Comparison of ENCODE assay signal across 9 mouse cellular contexts in the genomic region with DNA sequence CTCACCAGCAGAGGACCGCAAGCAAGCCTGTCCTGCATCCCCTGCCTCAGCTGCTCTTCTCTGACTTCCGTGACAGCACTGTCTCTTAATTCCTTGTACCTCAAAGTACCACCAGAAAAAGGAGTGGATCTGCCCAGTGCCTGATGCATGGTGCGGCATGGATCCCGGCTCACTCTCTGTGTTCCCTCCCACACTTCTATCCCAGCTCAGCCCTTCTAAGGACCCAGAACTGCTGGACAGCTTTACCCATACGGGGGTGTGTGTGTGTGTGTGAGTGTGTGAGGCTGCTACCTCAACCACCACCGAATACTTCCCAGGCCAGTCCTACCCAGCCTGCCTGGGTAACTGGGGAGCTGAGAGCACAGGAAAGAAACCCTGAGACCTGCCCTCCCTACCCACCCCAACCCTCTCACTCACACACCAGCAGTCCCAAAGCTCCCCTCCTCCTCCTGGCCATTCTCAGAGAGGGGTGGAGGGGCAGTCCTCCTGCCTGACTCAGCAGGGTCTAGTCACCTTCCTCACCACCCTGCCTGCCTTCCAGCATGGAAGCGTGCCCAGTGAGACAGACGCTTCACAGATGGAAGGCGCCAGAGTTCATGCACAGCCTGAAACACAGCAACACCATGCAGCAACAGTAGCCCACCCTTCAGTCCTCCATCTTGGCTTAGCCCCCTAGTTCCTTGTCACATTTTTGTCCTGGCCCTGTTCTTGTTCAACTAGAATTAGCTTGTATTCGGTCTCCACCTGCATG. TPM values are rescaled to one million over a fixed set of nuclear protein-coding genes. Genes with fewer than 3 reads are reported as not detected.
A peak's percentile ranks its signal among the peaks of the same experiment; 100 is the strongest.
DNase-seq lines count a peak whose midpoint lies in the region; ATAC-seq and TF ChIP-seq lines count a peak whose summit lies in the region.
"Had no signal": no experiment of that assay in that cellular context is flagged by ENCODE, and none has a peak within 500 bp of the region (broad histone marks: within the 10 kb centered on the region; RNA-seq: fewer than 3 reads in every experiment).

No protein-coding gene starts in this region.

- no peaks in the 10 kb centered on the region for H3K9me3 ChIP-seq in intestine, postnatal 0 days (ENCODE audit: control insufficient read depth)
- H3K9me3 ChIP-seq: heart, embryonic 12.5 days had no signal

- no peak overlapping the region for H3K4me2 ChIP-seq in intestine, postnatal 0 days (replicated peaks; ENCODE audit: low read depth)
- H3K4me2 ChIP-seq: heart, embryonic 12.5 days had no signal

- no peaks in the 10 kb centered on the region for H3K27me3 ChIP-seq in cerebellum, adult 2 months (ENCODE audit: control insufficient read depth, insufficient read depth, low read length)
- no peaks in the 10 kb centered on the region for H3K27me3 ChIP-seq in intestine, postnatal 0 days (replicated peaks; ENCODE audit: control insufficient read depth, insufficient read depth, low read length)
- H3K27me3 ChIP-seq: heart, embryonic 12.5 days had no signal

- no peak for TF ChIP-seq CTCF in cerebellum, adult 2 months (IDR thresholded peaks at IDR 0.05; ENCODE audit: borderline replicate concordance, insufficient read depth, low read depth, low read length)
- no peak for TF ChIP-seq CTCF in intestine, postnatal 0 days (IDR thresholded peaks at IDR 0.05; ENCODE audit: low read depth)

- no peak overlapping the region for H3K27ac ChIP-seq in cerebellum, adult 2 months (ENCODE audit: insufficient read depth, low read length)
- peak overlapping the region; percentile 28; the same call in 1 of the 2 replicates for H3K27ac ChIP-seq in intestine, postnatal 0 days (ENCODE audit: low read depth, low read length)

- H3K4me3 ChIP-seq in cerebellum, adult 2 months (replicated peaks; ENCODE audit: insufficient read depth, low read depth, low read length) = no peak overlapping the region
- H3K4me3 ChIP-seq in intestine, postnatal 0 days (ENCODE audit: low read depth, low read length) = no peak overlapping the region
- H3K4me3 ChIP-seq: heart, embryonic 12.5 days had no signal

- TF ChIP-seq POLR2A in cerebellum, adult 2 months (IDR thresholded peaks at IDR 0.05; ENCODE audit: borderline replicate concordance, insufficient read depth, low read length) = no peak

- WGBS in cerebellum, adult 2 months = 55% methylated on average over 10 of the region's 10 CpGs
- 91% methylated on average over 10 of the region's 10 CpGs for WGBS in intestine, postnatal 0 days

- peaks cover 36% of the 10 kb centered on the region for H3K36me3 ChIP-seq in intestine, postnatal 0 days (ENCODE audit: control insufficient read depth, insufficient read depth)

- ATAC-seq in intestine, postnatal 0 days = no peak

- H3K9ac ChIP-seq in intestine, postnatal 0 days (ENCODE audit: low read depth, low read length) = no peak overlapping the region
- H3K9ac ChIP-seq: heart, embryonic 12.5 days had no signal

- H3K4me1 ChIP-seq in cerebellum, adult 2 months (ENCODE audit: control insufficient read depth, insufficient read depth, low read length) = peaks cover 5% of the 10 kb centered on the region
- no peaks in the 10 kb centered on the region for H3K4me1 ChIP-seq in intestine, postnatal 0 days (replicated peaks; ENCODE audit: control insufficient read depth, insufficient read depth, low read length)

- DNase-seq in cerebellum, adult 2 months = peak; percentile 44 to 55
- DNase-seq in cerebellum, adult 9-10 months = no peak
- peak; percentile 46 to 59 for DNase-seq in kidney, adult 8-10 months
- no peak for DNase-seq in kidney, postnatal 14 days
- peak; percentile 51 to 60 for DNase-seq in adrenal gland, postnatal 36 days
- no peak for DNase-seq in spleen, postnatal 14 days (ENCODE audit: low spot score in 2 of 2)
- DNase-seq in lung, adult 18-20 months = no peak

RNA-seq across cellular contexts. Expression of gene Tomm20, which starts 16.7 kb away (rescaled TPM):
- polyA plus RNA-seq in cerebellum, adult 2 months (2012; rRNA removed) = 195 and 202 TPM in 2 replicates
- total RNA-seq in adrenal gland, postnatal 36 days (2021) = 100 to 1,000 TPM; 188 to 205 TPM
- 278 and 296 TPM in 2 replicates for polyA plus RNA-seq in intestine, postnatal 0 days (2015; fragmentation: Nextera tagmentation; extraction: Ambion mirVana)

RNA-seq across cellular contexts. Expression of gene Rbm34, which starts 41.9 kb away (rescaled TPM):
- polyA plus RNA-seq in cerebellum, adult 2 months (2012; rRNA removed) = 10.6 and 10.8 TPM in 2 replicates
- total RNA-seq in adrenal gland, postnatal 36 days (2021) = 10 to 100 TPM; 13.1 to 14.2 TPM
- 25.3 and 29.1 TPM in 2 replicates for polyA plus RNA-seq in intestine, postnatal 0 days (2015; fragmentation: Nextera tagmentation; extraction: Ambion mirVana)

Comparison
In these comparisons a context has a peak if more than half of its experiments do, and no peak if none do; other contexts are left out.
1. DNase-seq: peak in cerebellum, adult 2 months (2 of 2), kidney, adult 8-10 months (2 of 2) and adrenal gland, postnatal 36 days (2 of 2); none in cerebellum, adult 9-10 months (single experiment), kidney, postnatal 14 days (single experiment), spleen, postnatal 14 days (0 of 2) and lung, adult 18-20 months (0 of 2).